Mouse (Mus musculus): ENCODE data around the gene Ap1m2.

DNA sequence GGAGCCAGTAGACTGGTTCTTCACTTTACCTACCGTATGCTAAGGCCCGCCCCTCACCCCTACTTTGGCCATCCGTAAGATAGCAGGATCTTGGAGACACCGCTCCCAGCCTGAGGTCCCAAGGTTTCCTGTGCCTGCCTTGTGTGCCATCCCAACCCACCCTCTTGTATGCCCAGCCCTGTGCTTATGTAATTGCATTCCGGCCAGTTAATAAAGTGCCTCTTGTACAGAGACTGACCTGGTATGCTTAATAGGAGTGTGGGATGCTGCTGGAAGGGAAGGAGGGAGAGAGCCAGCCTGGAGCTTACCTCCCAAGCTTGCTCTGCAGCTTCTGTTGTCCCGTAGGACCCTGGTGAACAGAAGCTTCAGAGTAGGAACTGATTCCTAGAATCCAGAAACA lies 42.7 kb upstream of the Ap1m2 start:
- TF ChIP-seq GATA1 (IDR thresholded peaks at IDR 0.05; ENCODE audit: borderline replicate concordance, low read length) (no peak), FLI1 (IDR thresholded peaks at IDR 0.05; ENCODE audit: low read length) (no peak)

All from megakaryocyte, embryonic 14.5 days (primary cell).